Mouse (Mus musculus) embryo, embryonic 10 days (tissue): Measurements from ENCODE around the gene Cyp4f39.
"Not testable (repeated sequence)": the region's sequence is repeated elsewhere in the genome, so short reads cannot be mapped to it uniquely, and the experiment has no call there.

ENCODE experiments used
- DNase-seq: peaks from one replicate; pipeline ENCODE4 v3.0.0-alpha.2; 2015; ENCODE audit warnings: low spot score

The Cyp4f39 gene

DNA sequence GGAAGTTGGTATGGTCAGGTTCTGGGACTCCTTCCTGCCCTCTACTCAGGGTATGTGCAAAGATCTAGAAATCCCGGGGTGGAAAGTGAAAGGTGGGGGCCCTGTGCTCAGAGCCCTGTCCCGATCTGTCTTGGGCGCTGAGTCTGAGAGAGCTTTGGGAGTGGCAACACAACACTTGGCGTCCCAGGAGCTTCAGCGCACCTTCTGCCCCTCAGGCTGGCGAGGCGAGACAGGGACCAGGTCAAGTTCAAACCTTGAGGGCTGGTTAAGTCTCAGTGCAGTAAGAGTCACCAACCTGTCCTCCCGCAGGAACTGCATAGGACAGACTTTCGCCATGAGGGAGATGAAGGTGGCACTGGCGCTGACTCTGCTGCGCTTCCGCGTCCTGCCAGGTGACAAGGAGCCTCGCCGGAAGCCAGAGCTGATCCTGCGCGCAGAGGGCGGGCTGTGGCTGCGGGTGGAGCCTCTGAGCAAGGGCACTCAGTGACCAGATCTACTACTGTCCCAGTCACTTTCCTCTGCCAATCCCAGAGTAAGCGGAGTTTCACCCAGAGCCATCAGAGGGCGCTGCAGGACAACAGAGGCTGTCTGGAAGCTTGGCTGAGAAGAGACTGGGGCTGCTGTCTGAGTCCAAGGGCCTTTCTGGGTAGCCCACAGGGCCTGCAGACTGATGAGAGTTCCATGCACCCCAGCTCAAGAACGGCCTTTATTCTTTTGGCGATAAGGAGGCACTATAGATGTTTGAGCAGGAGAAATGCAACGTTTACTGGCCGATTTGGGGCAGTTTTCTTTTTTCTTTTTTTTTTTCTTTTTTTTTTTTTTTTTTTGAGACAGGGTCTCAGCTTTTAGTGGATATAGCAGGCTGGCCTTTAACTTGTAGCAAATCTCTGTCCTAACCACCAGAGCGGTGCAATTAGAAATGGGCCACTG is 76.2 kb downstream of the Cyp4f39 start:
- peak; percentile 92 for DNase-seq

DNA sequence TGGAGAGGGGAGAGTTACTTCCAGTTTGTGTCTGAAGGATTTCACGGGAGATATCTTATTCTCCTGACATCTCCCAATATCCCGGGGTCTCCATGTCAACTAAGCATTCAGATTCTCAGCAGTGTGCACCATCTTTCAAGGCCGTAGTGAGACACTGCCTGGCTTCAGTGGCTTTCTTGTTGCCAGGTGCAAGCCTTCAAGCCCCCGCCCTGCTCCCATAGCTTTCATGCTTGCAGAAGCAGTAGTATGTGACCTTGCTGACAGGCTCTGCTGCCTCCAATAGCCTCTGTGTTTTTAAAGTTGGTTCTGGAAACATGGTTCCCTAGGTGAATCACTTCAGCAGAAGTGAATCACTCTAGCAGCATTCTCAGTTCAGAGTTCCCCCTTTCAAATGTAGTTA is 79.8 kb downstream of the Cyp4f39 start:
- DNase-seq, result not testable (repeated sequence)

DNA sequence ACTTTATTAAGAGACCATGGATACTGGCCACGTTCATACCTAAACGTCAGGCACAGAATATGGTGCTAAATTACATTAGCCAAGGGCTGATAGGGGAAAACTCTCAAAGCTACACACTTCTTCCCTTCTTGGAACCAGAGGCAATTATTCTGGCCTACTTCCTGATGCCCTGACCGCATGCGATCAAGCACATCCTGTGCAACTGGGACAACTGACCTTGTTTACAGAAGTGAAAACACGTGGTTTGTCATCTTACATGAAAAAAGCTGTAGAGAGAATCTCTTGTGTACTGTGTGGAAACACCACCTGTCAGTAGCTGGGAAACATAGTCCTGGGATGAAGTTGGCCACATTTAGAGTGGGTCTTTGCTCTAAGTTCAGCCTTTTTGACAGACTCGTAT is 81.5 kb downstream of the Cyp4f39 start:
- DNase-seq, result no peak

DNA sequence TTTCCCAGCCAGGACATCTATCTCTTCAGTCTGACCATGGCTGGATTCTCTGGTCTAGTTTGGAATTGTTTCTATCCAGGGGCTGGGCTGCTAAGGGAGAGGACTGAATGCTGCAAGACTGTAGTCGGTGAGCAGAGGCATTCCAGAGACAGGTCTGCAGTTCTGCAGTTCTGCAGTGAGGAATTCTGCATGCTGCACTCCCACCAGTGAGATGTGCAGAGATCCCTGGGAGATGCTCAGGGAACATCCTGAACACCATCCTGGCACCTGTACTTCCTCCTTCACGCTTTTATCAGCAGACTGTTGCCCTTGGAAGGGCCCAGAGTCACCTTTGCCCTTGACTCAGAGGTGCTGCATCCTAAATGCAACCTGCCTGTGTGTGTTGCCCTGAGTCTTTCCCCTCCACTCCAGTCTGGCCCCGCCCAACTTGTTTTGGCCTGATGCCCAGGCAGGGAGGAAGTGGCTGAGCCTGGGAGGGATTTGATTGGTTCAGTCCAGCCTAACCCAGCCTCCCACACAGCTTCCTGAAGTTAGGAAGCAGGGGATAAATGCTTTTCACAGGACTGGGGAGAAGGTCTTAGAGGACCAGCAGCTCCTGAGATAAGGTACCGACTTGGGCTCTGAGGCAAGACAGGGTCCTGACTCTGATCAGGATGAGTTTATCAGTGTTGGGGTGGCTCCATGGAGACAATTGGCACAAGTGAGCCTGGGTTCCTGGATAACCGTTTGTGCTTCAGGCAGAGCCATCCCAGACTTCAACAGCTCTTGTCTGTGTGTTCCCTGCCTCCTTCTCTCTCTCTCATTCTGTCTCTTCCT is 83.7 kb downstream of the Cyp4f39 start, which contains the start of gene Cyp4f16:
Gene Cyp4f16 (plus strand): TSS at position 508 of the 816 bp plus-strand sequence.
- peak; percentile 71 for DNase-seq

GRCm38 (mm10) chr17:32536867-32537250 is 84.3 kb downstream of the Cyp4f39 start:
- no peak for DNase-seq
